Mouse (Mus musculus) C2C12 (cell line): ENCODE measurements around the gene Trpv4. TPM values are rescaled to one million over a fixed set of nuclear protein-coding genes. Genes with fewer than 3 reads are reported as not detected.

Source experiments
- H3K27me3 ChIP-seq: one replicate; pipeline ENCODE4 v1.6.1; 2011; ENCODE audit not compliant: control insufficient read depth, insufficient read depth, insufficient read length
- H3K36me3 ChIP-seq: one replicate; pipeline ENCODE4 v1.6.1; 2011; ENCODE audit not compliant: control insufficient read depth, insufficient read depth
- H3K4me3 ChIP-seq: one replicate; pipeline ENCODE4 v1.5.1; 2011; ENCODE audit warnings: mild to moderate bottlenecking, control low read depth; ENCODE audit not compliant: poor library complexity, insufficient read depth, severe bottlenecking
- H3K79me2 ChIP-seq: one replicate; pipeline ENCODE4 v1.6.1; 2011; ENCODE audit not compliant: control insufficient read depth, insufficient read depth
- H3K79me3 ChIP-seq: one replicate; pipeline ENCODE4 v1.6.1; 2011; ENCODE audit warnings: low read depth, control low read depth
- H3ac ChIP-seq: one replicate; pipeline ENCODE3; 2011; ENCODE audit warnings: low read depth; ENCODE audit not compliant: control insufficient read depth, insufficient read length
- CEBPB ChIP-seq: IDR thresholded peaks from one replicate; pipeline ENCODE4 v1.6.1; 2011; ENCODE audit warnings: low read depth, mild to moderate bottlenecking, control low read depth, moderate library complexity
- CTCF ChIP-seq: IDR thresholded peaks from one replicate; pipeline ENCODE4 v1.5.1; 2011; ENCODE audit not compliant: control insufficient read depth, insufficient read depth, insufficient read length
- FOSL1 ChIP-seq: IDR thresholded peaks from one replicate; pipeline ENCODE4 v1.8.0; 2011; ENCODE audit warnings: mild to moderate bottlenecking, low read length; ENCODE audit not compliant: poor library complexity, insufficient read depth, severe bottlenecking
- MAX ChIP-seq: IDR thresholded peaks from one replicate; pipeline ENCODE4 v1.6.1; 2011; ENCODE audit warnings: mild to moderate bottlenecking, control low read depth
- MYOD1 ChIP-seq: IDR thresholded peaks from one replicate; pipeline ENCODE4 v1.6.1; 2011; ENCODE audit warnings: low read depth; ENCODE audit not compliant: control insufficient read depth, insufficient read length
- MYOG ChIP-seq: IDR thresholded peaks from one replicate; pipeline ENCODE4 v1.6.1; 2011; ENCODE audit not compliant: control insufficient read depth, insufficient read length; ENCODE audit errors: extremely low read depth
- USF1 ChIP-seq: IDR thresholded peaks from one replicate; pipeline ENCODE4 v1.6.1; 2011; ENCODE audit warnings: low read depth, mild to moderate bottlenecking, control low read depth, moderate library complexity
- polyA plus RNA-seq: library from polyadenylated mRNA; unstranded; fragments of >200 nt; fragmentation: generic; extraction: Trizol; gene quantifications from one replicate; pipeline ENCODE4 v1.2.1, GENCODE M21; 2012; ENCODE audit warnings: missing spikeins

Trpv4 gene
- polyA plus RNA-seq, 1 experiment = 0.55 TPM

GRCm38 (mm10) chr5:114584293-114585104, 73.7 kb downstream of the Trpv4 start:
- H3K4me3 ChIP-seq = no peak overlapping the region
- no peaks in the 10 kb centered on the region for H3K79me2 ChIP-seq
- H3K36me3 ChIP-seq = no peaks in the 10 kb centered on the region
- H3ac ChIP-seq = no peak overlapping the region
- peaks cover 70% of the 10 kb centered on the region for H3K27me3 ChIP-seq
- no peak for TF ChIP-seq MYOD1
- no peak for TF ChIP-seq FOSL1
- TF ChIP-seq CEBPB = no peak
- no peaks in the 10 kb centered on the region for H3K79me3 ChIP-seq

- Histone ChIP-seq H3K36me3 (no peaks in the 10 kb centered on the region), H3K4me3 (no peak overlapping the region), H3K79me3 (no peaks in the 10 kb centered on the region), H3ac (no peak overlapping the region), H3K27me3 (peaks cover 77% of the 10 kb centered on the region), H3K79me2 (no peaks in the 10 kb centered on the region)
- TF ChIP-seq MYOG (no peak), FOSL1 (no peak), USF1 (no peak), CTCF (no peak), MYOD1 (no peak), MAX (no peak), CEBPB (no peak)
Measured at GRCm38 (mm10) chr5:114583490-114584175, 74.6 kb downstream of the Trpv4 start.

GRCm38 (mm10) chr5:114583046-114583445, 75.2 kb downstream of the Trpv4 start:
- no peak overlapping the region for H3ac ChIP-seq
- no peaks in the 10 kb centered on the region for H3K79me2 ChIP-seq
- peaks cover 83% of the 10 kb centered on the region for H3K27me3 ChIP-seq
- H3K36me3 ChIP-seq = no peaks in the 10 kb centered on the region
- H3K4me3 ChIP-seq = no peak overlapping the region
- TF ChIP-seq MYOG (no peak), USF1 (no peak), MYOD1 (no peak)
- H3K79me3 ChIP-seq = no peaks in the 10 kb centered on the region

GRCm38 (mm10) chr5:114581486-114581885, 76.7 kb downstream of the Trpv4 start:
- no peak overlapping the region for H3K4me3 ChIP-seq
- H3K27me3 ChIP-seq = peaks cover 91% of the 10 kb centered on the region
- no peaks in the 10 kb centered on the region for H3K36me3 ChIP-seq
- no peaks in the 10 kb centered on the region for H3K79me3 ChIP-seq
- no peak for TF ChIP-seq CTCF
- TF ChIP-seq USF1 = no peak
- TF ChIP-seq MAX = no peak
- TF ChIP-seq FOSL1 = no peak
- TF ChIP-seq MYOD1 = no peak
- no peak for TF ChIP-seq MYOG
- no peak for TF ChIP-seq CEBPB
- H3K79me2 ChIP-seq = no peaks in the 10 kb centered on the region
- H3ac ChIP-seq = no peak overlapping the region

GRCm38 (mm10) chr5:114579714-114580357, 78.4 kb downstream of the Trpv4 start:
- H3ac ChIP-seq = no peak overlapping the region
- H3K79me2 ChIP-seq = no peaks in the 10 kb centered on the region
- H3K27me3 ChIP-seq = peaks cover 91% of the 10 kb centered on the region
- H3K36me3 ChIP-seq = no peaks in the 10 kb centered on the region
- no peak overlapping the region for H3K4me3 ChIP-seq
- no peaks in the 10 kb centered on the region for H3K79me3 ChIP-seq
- no peak for TF ChIP-seq FOSL1
- TF ChIP-seq CEBPB = no peak
- no peak for TF ChIP-seq MAX

GRCm38 (mm10) chr5:114578361-114578760, 79.9 kb downstream of the Trpv4 start:
- Histone ChIP-seq H3K79me3 (no peaks in the 10 kb centered on the region), H3K36me3 (no peaks in the 10 kb centered on the region), H3K27me3 (peaks cover 91% of the 10 kb centered on the region), H3ac (no peak overlapping the region), H3K79me2 (no peaks in the 10 kb centered on the region), H3K4me3 (no peak overlapping the region)
- TF ChIP-seq MYOG (no peak), FOSL1 (no peak), CEBPB (no peak), MAX (no peak), USF1 (no peak), CTCF (no peak), MYOD1 (no peak)
